Mouse (Mus musculus) heart, postnatal 14 days (tissue): ENCODE measurements around the gene Vmn1r215. TPM values are rescaled to one million over a fixed set of nuclear protein-coding genes. Genes with fewer than 3 reads are reported as not detected.
"Not testable (repeated sequence)": the region's sequence is repeated elsewhere in the genome, so short reads cannot be mapped to it uniquely, and the experiment has no call there.

Source experiments
- DNase-seq, 2 experiments: peaks; one replicate each; pipeline ENCODE4 v3.0.0; 2021 to 2022
- intact Hi-C: fragments of 180-260 bp; cut with DNase I; formaldehyde crosslinking; loops from one replicate; pipeline ENCODE4 v1.15.1; 2025
- long read RNA-seq, 2 experiments: library from polyadenylated mRNA; stranded (forward); transcript quantifications; one replicate each; pipeline ENCODE4 v2.0.0; 2021
- total RNA-seq, 2 experiments: library from RNA; stranded (reverse); gene quantifications; 2 replicates each; pipeline ENCODE4 v1.2.3; 2021

Gene Vmn1r215
- not detected for total RNA-seq
- long read RNA-seq, experiment 1 = 0 reads
- long read RNA-seq, experiment 2 = 0 reads

DNA sequence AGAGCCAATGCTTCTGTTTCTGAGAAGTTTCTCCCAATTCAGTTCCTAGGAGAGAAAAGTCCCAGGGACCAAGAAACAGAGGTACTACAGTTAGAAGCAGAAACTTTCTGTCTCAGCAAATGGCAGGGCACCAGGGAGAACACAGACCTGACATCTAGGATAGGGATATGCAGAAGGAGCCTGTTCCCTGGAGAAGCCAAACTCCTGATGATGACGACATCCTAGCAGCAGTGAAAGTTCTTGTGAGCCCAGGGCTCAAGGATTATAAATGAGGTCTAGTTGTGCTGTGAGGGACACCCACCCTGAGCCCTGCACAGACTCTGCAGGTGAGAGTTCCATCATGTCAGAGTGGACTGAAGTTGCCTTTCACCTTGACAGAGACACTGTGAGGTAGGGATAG, at the start of gene Vmn1r215:
Vmn1r215 (plus strand) TSS at position 301 of the 400 bp plus-strand sequence.
- DNase-seq = no peak
- intact Hi-C loops = no loop called here

DNA sequence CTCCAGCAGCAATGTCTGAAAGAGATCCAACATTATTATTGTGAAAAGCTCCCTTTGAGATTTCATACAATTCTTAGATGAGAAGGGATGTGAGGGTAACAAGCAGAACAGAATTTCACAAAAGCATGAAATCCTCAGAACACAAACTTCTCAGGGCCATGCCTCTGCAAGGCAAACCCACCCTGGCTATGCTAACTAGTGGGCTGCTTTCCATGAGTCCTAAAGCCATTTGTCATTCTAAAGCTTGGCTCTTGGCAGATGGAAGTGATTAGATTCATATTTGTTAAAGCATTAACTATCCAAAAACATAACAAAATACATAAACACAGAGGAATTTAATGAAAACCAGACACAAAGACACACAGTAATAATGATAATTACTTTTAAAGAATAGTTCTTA, 49.7 kb upstream of the Vmn1r215 start:
- DNase-seq = no peak
- intact Hi-C loops = no loop called here

DNA sequence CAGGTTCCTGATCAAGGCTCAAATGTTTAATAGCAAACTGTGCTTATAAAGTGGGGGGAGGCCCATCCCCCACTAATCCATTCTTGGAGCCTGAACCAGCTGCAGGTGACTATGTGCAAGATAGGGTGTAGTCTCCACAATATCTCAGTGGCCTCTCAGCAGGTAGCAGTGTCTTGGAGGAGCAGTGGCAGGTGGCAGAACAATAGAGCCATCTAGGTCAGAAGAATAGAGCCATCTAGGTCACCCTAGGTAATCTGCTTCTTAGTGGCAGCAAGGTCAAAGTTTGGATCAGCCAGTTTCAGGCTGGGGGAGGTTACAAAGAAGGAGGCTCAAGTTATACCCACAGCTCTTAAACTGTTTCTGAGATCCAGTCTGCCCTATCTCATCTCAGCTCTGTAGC, 43.0 kb upstream of the Vmn1r215 start:
- intact Hi-C loops = no loop called here
- no peak for DNase-seq

DNA sequence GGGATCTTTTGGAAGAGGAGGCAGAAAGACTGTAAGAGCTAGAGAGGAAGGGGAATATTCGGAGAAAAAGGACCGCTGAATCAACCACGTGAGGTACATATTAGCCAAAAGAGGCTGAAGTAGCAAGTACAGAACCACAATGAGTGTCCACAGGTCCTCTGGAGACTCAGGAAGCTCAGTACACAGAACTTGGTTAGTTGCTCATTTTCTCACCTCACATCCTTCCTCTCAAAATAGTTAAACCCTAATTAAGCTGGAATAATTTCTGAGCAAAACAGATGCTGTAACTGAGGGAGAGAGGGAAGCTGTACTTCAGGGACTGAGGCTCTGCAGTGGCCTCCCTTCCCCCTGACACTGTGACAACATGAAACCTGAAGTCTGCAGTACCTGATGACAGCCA, 37.7 kb upstream of the Vmn1r215 start, which contains the start of gene Vmn1r214:
Vmn1r214 (plus strand) TSS at position 301 of the 400 bp plus-strand sequence.
- no peak for DNase-seq

DNA sequence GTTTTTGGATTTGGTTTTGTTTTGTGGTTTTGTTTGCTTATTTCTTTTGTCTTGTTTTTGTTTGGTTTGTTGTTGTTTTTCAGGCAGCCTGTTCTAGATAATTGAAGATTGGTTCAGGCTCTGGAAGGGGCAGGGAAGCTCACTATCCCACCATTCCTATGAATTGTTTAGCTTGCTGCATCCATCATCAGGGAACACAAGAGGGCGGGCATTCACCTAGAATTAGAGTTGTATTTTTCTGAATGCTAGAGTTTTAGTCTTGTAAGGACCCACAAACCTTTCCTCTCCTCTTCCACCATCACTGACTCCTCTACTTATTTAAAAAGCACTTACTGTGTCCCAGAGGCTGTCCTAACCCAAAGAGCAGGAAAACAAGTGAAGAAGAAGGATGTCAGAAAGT, 10.0 kb upstream of the Vmn1r215 start:
- intact Hi-C loops = no loop called here
- no peak for DNase-seq

More for the DNA sequence above, 37.7 kb upstream of the Vmn1r215 start, which contains the start of gene Vmn1r214:
- intact Hi-C loops = no loop called here

DNA sequence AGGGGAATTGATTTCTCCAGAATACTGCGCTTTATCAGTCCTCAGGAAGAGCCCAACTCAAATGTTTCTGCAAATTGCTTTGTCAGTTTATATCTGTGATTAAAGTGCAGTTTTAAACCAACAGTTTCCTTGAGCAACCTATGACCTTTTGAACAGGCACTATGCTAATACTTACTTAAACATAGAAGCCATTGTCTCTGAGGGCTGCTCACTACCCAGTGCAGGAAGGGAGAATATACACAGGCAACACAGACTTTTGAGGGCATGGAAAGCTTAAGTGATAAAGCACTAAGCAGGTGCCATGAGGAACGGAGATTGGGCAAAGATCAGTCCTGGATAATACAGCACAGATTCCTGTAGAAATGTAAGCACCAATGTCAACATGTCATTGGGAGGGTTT, 1.5 kb downstream of the Vmn1r215 start:
- intact Hi-C loops = no loop called here
- no peak for DNase-seq

DNA sequence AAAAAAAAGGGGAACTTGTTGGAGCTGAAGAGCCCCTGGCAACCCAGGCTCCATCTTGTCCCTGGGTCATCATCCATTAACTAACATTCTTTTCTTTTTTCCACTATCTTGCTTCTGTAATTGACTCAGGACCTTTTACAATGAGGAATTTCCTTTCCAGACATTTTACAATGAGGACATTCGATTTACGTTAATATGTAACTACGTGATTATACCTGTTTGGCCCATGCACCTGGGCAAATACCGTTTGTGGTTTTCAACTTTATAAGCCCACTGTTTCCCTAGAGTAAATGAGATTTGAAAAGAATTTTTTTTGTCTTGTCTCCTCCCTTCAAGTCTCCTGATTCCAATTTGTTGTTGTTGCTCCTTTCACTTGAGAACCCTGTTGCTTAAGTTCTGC, 26.6 kb downstream of the Vmn1r215 start:
- intact Hi-C loops = no loop called here
- no peak for DNase-seq

DNA sequence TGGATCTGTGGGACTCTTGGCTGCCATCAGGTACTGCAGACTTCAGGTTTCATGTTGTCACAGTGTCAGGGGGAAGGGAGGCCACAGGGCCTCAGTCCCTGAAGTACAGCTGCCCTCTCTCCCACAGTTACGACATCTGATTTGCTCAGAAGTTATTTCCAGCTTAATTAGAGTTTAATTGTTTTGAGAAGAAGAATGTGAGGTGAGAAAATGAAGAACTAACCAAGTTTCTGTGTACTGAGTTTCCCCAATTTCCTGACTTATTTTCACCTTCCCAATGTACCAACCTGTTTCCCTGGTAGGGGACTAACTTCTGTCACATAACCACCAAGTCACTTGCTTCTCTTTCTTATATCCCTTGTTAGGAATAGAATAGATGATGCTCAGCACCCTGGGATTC, 50.3 kb downstream of the Vmn1r215 start, which contains the start of gene Vmn1r217:
Vmn1r217 (minus strand) TSS at position 101 of the 400 bp plus-strand sequence.
- intact Hi-C loops = not testable (repeated sequence)

DNA sequence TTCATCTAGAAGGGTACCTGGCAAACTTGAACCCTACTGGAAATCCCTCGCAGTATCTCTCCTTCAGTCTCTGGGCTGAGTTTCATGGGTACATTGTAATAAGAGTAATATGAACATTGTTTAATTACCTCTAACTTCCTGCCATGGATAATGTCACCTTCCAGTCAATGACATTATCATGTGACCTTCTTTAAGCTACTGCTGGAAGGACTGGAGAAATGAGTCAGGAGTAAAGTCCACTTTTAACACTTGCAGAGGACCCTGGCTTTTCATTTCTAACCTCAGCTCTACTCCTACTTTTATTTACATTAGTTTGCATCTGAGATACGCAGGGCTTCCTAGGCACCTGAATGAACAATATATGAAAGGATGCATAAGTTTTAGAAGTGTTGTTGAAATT, 52.8 kb downstream of the Vmn1r215 start:
- intact Hi-C loops = no loop called here

More for the DNA sequence above, 50.3 kb downstream of the Vmn1r215 start, which contains the start of gene Vmn1r217:
- not testable (repeated sequence) for DNase-seq

More for the DNA sequence above, 52.8 kb downstream of the Vmn1r215 start:
- DNase-seq = no peak

Other genes starting within 250 kb of the Vmn1r215 start
- not detected for gene Vmn1r210, start 236.7 kb upstream of the Vmn1r215 start, total RNA-seq
- not detected for gene Vmn1r211, start 210.5 kb upstream of the Vmn1r215 start, total RNA-seq
- gene Vmn1r212, start 183.8 kb upstream of the Vmn1r215 start, total RNA-seq = not detected
- not detected for gene Vmn1r213, start 60.4 kb upstream of the Vmn1r215 start, total RNA-seq
- gene Vmn1r214, start 37.6 kb upstream of the Vmn1r215 start, total RNA-seq = not detected
- not detected for gene Vmn1r217, start 50.2 kb downstream of the Vmn1r215 start, total RNA-seq
- not detected for gene Vmn1r218, start 65.1 kb downstream of the Vmn1r215 start, total RNA-seq
- gene Vmn1r219, start 91.3 kb downstream of the Vmn1r215 start, total RNA-seq = not detected
- gene Vmn1r220, start 120.0 kb downstream of the Vmn1r215 start, total RNA-seq = not detected
- not detected for gene Vmn1r221, start 146.1 kb downstream of the Vmn1r215 start, total RNA-seq
- not detected for gene Vmn1r222, start 167.9 kb downstream of the Vmn1r215 start, total RNA-seq
- not detected for gene Vmn1r223, start 179.1 kb downstream of the Vmn1r215 start, total RNA-seq